Mouse (Mus musculus): ENCODE data around the gene Slmap. TPM values are rescaled to one million over a fixed set of nuclear protein-coding genes. Genes with fewer than 3 reads are reported as not detected.
"Not testable (repeated sequence)": the region's sequence is repeated elsewhere in the genome, so short reads cannot be mapped to it uniquely, and the experiment has no call there.

Gene Slmap
- total and polyA plus RNA-seq, 3 experiments: 19.0 to 61.0 (median 51.0) TPM

DNA sequence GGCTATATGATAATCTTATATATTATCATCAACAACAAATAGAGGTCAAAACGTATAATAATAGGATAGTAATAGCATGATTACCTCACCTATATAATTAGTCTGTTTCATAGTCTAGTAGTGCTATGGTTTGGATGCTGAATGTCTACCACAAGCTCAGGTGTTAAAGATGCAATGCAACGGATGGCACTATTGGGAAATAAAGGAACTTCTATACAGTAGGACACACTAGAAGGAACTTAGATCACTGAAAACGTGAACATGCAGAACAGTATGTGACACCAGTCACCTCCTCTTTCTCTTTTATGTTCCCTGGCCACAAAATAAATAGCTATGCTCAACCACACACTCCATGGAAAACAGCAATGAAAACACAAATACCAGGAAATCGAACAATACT lies 16.9 kb downstream of the Slmap start:
- no peak for DNase-seq (ENCODE audit: extremely low read depth)
- Histone ChIP-seq H3K36me3 (replicated peaks in 1 of 2; ENCODE audit: control insufficient read depth in 1 of 2, insufficient read depth in 1 of 2, low read length in 1 of 2) (peaks cover 3 to 26% of the 10 kb centered on the region in 2 experiments), H3K9ac (ENCODE audit: insufficient read depth, low read depth) (no peak overlapping the region), H3K9me3 (replicated peaks; ENCODE audit: low read length) (no peaks in the 10 kb centered on the region), H3K27me3 (replicated peaks) (no peaks in the 10 kb centered on the region), H3K4me1 (ENCODE audit: control insufficient read depth in 1 of 2, insufficient read depth in 2 of 2) (peaks cover 4 to 25% of the 10 kb centered on the region in 2 experiments), H3K4me2 (ENCODE audit: insufficient read depth, low read depth, poor library complexity, severe bottlenecking) (no peak overlapping the region), H3K27ac (ENCODE audit: insufficient read depth, low read depth) (no peak overlapping the region), H3K4me3 (replicated peaks in 1 of 3; ENCODE audit: low read depth in 2 of 3, low read length in 2 of 3, poor library complexity in 1 of 3) (no peak overlapping the region), H3K79me2 (replicated peaks; ENCODE audit: control insufficient read depth, extremely low read depth, insufficient read depth, poor library complexity, severe bottlenecking) (peaks cover 38% of the 10 kb centered on the region)
- in situ Hi-C loops (cut with MboI; ENCODE audit: low pct_ligation_motif_present, low pct_unique_long_range_greater_than_20kb, low sequenced_read_pairs): no loop called here
- no peak for TF ChIP-seq MAFK (IDR thresholded peaks at IDR 0.05; ENCODE audit: insufficient replicate concordance, low read length)
- TF ChIP-seq ETS1 (conservative IDR thresholded peaks at IDR 0.05; ENCODE audit: low read depth, low read length): no peak
- no peak for TF ChIP-seq BHLHE40 (IDR thresholded peaks at IDR 0.05; ENCODE audit: low read depth, low read length)
- no peak for TF ChIP-seq NRF1 (IDR thresholded peaks at IDR 0.05; ENCODE audit: low read depth, low read length)
- no peak for TF ChIP-seq RCOR1 (conservative IDR thresholded peaks at IDR 0.05; ENCODE audit: low read depth, low read length)
- no peak for TF ChIP-seq MXI1 (IDR thresholded peaks at IDR 0.05; ENCODE audit: low read depth, low read length)
- no peak for TF ChIP-seq ZMIZ1 (IDR thresholded peaks at IDR 0.05; ENCODE audit: low read depth, low read length)
- no peak for TF ChIP-seq MAZ (IDR thresholded peaks at IDR 0.05; ENCODE audit: low read depth, low read length)
- no peak for TF ChIP-seq TBP (conservative IDR thresholded peaks at IDR 0.05; ENCODE audit: low read depth, low read length)
- TF ChIP-seq JUND (conservative IDR thresholded peaks at IDR 0.05; ENCODE audit: low read depth, low read length): no peak
- no peak for TF ChIP-seq TCF12 (IDR thresholded peaks at IDR 0.05; ENCODE audit: low read depth, low read length)
- no peak for TF ChIP-seq CTCF (conservative IDR thresholded peaks at IDR 0.05 in 1 of 2, IDR thresholded peaks at IDR 0.05 in 1 of 2; ENCODE audit: low read depth in 2 of 2, low read length in 2 of 2)
- no peak for TF ChIP-seq USF1 (IDR thresholded peaks at IDR 0.05; ENCODE audit: low read depth, low read length)
- TF ChIP-seq EP300 (IDR thresholded peaks at IDR 0.05; ENCODE audit: low read length): no peak
- TF ChIP-seq MEF2A (IDR thresholded peaks at IDR 0.05; ENCODE audit: borderline replicate concordance, low read depth, low read length): no peak
- TF ChIP-seq PAX5 (IDR thresholded peaks at IDR 0.05; ENCODE audit: low read length): no peak
- dilution Hi-C loops (cut with MboI; ENCODE audit: extremely low pct_ligation_motif_present, extremely low pct_unique_long_range_greater_than_20kb, low sequenced_read_pairs): no loop called here

DNA sequence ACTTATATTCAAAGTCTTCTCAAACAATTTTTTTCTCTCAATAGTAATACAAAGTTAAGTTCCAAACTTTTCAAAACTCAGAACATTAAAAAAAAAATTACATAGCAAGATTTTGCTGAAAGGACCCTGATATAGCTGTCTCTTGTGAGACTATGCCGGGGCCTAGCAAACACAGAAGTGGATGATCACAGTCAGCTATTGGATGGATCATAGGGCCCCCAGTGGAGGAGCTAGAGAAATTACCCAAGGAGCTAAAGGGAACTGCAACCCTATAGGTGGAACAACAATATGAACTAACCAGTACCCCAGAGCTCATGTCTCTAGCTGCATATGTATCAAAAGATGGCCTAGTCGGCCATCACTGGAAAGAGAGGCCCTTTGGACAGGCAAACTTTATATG lies 18.5 kb downstream of the Slmap start:
- Histone ChIP-seq H3K4me1 (ENCODE audit: control insufficient read depth in 1 of 2, insufficient read depth in 2 of 2) (peaks cover 4 to 25% of the 10 kb centered on the region in 2 experiments), H3K36me3 (replicated peaks in 1 of 2; ENCODE audit: control insufficient read depth in 1 of 2, insufficient read depth in 1 of 2, low read length in 1 of 2) (peaks cover 3 to 28% of the 10 kb centered on the region in 2 experiments), H3K79me2 (replicated peaks; ENCODE audit: control insufficient read depth, extremely low read depth, insufficient read depth, poor library complexity, severe bottlenecking) (peaks cover 34% of the 10 kb centered on the region)
- H3K27ac ChIP-seq (ENCODE audit: insufficient read depth, low read depth); H3K27me3 ChIP-seq (replicated peaks); in situ Hi-C loops (cut with MboI; ENCODE audit: low pct_ligation_motif_present, low pct_unique_long_range_greater_than_20kb, low sequenced_read_pairs); DNase-seq (ENCODE audit: extremely low read depth); dilution Hi-C loops (cut with MboI; ENCODE audit: extremely low pct_ligation_motif_present, extremely low pct_unique_long_range_greater_than_20kb, low sequenced_read_pairs); H3K9me3 ChIP-seq (replicated peaks; ENCODE audit: low read length); H3K9ac ChIP-seq (ENCODE audit: insufficient read depth, low read depth); H3K4me3 ChIP-seq (replicated peaks in 1 of 3; ENCODE audit: low read depth in 2 of 3, low read length in 2 of 3, poor library complexity in 1 of 3); H3K4me2 ChIP-seq (ENCODE audit: insufficient read depth, low read depth, poor library complexity, severe bottlenecking): not testable (repeated sequence)
